Mouse (Mus musculus) skeletal muscle tissue, adult 2 months (tissue): ENCODE data around the gene Dync2li1.

Experiments
- DNase-seq: peaks from one replicate; pipeline ENCODE4 v3.0.0-alpha.2; 2012; ENCODE audit warnings: low read depth, low spot score

Dync2li1 gene

DNA sequence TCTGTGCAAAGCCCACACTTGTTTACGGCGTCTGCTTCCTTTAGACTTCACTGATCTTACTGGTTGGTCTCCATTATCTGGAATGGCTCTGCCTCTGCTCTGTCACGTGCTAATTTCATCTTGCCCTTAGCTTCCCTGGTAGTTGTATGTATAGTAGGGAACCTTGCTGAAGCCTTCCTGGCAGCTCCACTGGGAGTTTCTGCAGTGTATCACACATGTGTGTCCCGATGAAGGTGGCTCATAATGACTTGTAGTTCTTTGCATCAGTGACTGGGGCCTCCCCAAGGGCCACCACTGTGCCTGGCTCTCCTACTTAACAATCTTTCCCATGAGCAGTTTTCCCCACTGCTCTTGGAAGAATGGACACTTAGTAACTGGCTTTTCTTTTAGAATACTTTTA lies 17.7 kb upstream of the Dync2li1 start:
- no peak for DNase-seq

- peak; percentile 72 for DNase-seq
Measured at GRCm38 (mm10) chr17:84611500-84611899, 14.8 kb upstream of the Dync2li1 start.

GRCm38 (mm10) chr17:84611971-84612370 lies 14.3 kb upstream of the Dync2li1 start:
- peak; percentile 55 for DNase-seq

DNA sequence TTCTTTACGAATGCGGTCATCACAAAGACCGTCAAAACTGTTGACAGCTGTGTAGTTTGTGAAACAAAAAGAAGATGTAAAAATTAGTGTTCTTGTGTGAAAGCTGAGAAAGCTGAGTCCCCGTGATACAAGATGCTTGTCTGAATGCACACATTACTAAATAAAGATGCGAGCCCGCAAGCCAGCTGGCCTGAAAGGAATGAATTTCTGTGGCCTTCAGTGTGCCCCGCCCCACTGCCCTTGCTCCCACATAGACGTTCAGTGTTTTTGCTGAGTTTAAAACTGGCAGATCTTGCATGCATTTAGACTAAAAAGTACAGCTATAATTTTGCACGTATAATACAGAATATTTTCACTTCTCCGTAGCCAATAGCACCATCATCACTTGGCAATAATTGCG lies 10.5 kb upstream of the Dync2li1 start:
- no peak for DNase-seq

DNA sequence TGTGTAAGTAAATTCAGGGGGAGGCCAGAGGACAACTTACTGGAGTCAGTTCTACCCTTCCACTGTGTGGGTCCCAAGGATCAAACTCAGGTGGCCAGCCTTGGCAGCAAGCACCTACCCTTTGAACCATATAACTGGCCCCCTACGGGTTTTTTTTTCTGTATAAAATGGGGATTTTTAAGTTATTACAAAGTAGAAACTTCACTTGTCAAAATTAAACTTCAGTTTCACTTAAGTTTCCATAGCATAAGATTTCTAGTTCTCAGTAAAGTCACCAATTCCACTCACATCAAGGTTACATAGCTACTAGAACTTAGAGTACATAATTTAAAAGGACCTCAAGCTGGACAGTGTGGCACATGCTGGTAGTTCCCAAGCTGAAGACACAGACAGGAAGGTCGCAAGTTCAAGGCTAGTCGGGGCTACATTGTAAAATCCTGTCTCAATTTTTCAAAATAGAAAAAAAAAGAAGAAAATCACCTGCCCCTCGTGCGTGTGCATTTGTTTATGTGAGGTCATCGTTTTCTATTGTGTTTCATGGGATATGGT lies 9.7 kb upstream of the Dync2li1 start:
- no peak for DNase-seq

- DNase-seq = no peak
Measured at GRCm38 (mm10) chr17:84617953-84618352, 8.3 kb upstream of the Dync2li1 start.

GRCm38 (mm10) chr17:84619112-84619511 lies 7.2 kb upstream of the Dync2li1 start:
- DNase-seq = no peak

- DNase-seq = no peak
Measured at GRCm38 (mm10) chr17:84620076-84620475, 6.2 kb upstream of the Dync2li1 start.

DNA sequence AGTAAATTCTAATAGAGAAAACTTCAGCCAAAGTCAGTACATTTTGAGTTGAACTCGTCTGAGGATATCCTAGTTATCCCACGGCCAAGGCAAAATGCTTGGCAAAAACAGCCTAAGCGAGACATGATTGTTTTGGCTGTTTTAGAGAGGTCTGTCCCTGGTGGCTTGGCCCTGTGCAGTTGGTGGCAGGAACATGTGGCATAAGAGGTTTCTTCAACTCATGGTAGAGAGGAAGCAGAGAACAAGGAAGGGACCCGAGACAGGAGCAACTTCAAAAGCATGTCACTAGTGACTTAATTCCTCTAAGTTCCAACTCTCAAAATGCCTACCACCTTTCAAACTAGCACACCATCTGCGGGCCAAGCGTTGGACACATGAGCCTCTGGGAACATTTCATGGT lies 5.7 kb upstream of the Dync2li1 start:
- no peak for DNase-seq

DNA sequence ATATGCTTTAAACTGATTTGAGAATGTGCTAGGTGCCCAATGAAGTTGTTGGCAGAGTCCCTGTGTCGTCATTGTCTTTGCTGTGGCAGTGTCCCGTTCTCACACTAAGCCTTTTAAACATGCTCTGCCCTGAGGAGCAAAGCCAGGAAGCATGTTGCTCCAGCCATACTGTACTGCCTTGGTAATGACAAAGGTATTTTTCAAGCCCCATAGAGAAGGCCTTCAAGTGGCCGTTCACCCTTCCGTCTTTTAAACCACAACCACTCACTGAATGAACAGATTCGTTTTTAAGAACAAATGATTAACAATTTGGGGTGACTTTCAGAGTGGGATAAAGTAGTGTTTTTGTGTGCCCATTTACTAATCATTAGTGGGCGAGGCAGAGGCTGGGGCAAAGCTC lies 5.1 kb upstream of the Dync2li1 start:
- no peak for DNase-seq

DNA sequence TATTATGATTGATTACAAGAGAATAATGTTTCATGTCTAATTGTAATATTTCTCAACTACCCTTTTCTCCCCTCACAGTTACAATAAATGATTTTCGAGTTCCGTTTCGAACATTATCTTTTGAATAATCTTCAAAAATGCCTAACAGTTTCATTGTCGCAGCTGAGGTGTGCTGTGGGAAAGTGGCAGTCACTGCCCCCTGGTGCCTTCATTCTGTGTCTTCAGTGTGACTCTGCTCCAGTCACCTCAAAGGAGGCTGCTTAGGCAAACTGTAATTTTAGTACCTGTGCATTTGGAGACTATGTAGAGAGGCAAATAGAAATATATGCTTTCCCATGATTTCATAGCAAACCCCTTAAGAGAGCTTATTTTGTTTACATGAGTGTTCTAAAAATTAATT lies 4.3 kb upstream of the Dync2li1 start:
- no peak for DNase-seq

DNA sequence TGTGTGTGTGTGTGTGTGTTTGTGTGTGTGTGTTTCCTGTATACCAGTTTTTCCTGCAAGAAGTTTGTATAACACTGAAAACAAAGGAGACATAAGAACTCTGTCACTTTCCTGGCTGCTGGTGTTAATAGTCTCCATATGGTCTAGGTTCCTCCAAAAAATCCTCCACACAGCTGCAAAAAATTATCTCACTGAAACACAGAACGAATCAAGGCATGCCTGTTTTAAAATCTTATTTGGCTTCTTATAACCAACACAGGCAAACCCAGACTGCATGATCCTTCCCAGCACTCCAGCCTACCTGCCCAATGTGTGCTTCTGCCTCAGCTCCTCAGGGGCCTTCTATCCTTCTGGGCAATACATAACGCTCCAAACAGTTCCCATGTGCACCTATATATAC lies 3.4 kb upstream of the Dync2li1 start:
- DNase-seq = no peak

GRCm38 (mm10) chr17:84626857-84627305 lies 585 bp downstream of the Dync2li1 start:
- DNase-seq = no peak

GRCm38 (mm10) chr17:84627721-84628120 lies 1.4 kb downstream of the Dync2li1 start:
- no peak for DNase-seq

- DNase-seq = no peak
Measured at GRCm38 (mm10) chr17:84628611-84629010, 2.3 kb downstream of the Dync2li1 start.

GRCm38 (mm10) chr17:84631836-84632235 lies 5.5 kb downstream of the Dync2li1 start:
- DNase-seq = no peak

DNA sequence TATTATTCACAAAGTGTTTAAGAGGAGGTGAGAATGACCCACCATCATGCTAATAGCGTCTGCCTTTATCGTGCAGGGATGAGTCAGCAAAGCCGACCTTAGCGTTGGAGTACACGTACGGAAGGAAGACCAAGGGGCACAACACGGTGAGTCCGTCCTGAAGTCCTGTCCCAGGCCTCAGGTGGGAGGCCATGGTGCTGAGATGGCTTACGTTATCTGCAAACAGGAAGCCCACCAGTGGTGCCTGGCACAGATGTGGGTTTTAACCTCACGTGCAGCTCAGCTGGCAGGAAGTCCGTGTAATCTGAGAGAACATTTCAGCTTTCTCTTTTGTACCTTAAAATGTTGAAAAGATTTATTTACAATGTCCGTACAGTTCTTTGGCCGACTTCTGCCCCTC lies 7.1 kb downstream of the Dync2li1 start:
- no peak for DNase-seq

DNA sequence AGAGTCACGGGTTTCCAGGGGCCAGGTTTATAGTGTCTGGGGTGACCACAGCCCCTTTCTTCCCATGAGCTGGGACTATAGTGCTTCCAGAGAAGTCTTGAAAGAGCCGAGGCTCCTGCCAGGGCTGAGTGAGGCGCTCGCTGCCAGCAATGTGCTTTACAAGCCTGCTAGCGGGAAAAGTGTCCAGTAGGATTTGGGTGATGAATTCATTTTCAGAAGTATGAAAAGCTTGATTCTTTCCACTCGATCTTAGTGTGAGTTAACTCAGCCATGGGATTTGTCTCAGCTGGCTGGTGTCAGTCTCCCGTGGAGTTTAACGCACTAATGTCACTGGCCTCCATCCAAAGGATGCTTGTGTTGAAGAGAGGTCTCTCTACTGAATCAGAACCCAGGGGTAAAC lies 10.0 kb downstream of the Dync2li1 start:
- no peak for DNase-seq

DNA sequence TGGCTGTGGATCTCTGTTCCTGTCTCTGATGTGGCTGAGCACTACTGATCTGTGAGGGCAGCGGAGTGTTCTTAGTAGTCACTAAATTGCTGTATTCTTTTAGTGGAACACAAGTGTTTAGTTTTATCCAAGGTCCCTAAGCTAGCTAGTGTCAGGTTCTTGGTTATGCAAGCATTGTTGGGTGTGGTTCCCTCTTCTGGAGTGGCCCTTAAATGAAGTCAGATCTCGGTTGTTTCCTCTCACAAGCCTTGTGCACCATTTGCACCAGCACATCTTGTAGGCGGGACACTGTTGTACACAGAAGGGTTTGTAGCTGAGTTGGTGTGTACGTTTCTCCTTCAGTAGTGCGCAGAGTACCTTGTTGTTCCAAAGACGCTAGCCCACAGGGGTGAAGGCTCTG lies 11.7 kb downstream of the Dync2li1 start:
- DNase-seq = no peak

- no peak for DNase-seq
Measured at GRCm38 (mm10) chr17:84639796-84640378, 13.6 kb downstream of the Dync2li1 start.

- no peak for DNase-seq
Measured at GRCm38 (mm10) chr17:84641893-84642292, 15.6 kb downstream of the Dync2li1 start.

- DNase-seq = no peak
Measured at GRCm38 (mm10) chr17:84642324-84642723, 16.0 kb downstream of the Dync2li1 start.

DNA sequence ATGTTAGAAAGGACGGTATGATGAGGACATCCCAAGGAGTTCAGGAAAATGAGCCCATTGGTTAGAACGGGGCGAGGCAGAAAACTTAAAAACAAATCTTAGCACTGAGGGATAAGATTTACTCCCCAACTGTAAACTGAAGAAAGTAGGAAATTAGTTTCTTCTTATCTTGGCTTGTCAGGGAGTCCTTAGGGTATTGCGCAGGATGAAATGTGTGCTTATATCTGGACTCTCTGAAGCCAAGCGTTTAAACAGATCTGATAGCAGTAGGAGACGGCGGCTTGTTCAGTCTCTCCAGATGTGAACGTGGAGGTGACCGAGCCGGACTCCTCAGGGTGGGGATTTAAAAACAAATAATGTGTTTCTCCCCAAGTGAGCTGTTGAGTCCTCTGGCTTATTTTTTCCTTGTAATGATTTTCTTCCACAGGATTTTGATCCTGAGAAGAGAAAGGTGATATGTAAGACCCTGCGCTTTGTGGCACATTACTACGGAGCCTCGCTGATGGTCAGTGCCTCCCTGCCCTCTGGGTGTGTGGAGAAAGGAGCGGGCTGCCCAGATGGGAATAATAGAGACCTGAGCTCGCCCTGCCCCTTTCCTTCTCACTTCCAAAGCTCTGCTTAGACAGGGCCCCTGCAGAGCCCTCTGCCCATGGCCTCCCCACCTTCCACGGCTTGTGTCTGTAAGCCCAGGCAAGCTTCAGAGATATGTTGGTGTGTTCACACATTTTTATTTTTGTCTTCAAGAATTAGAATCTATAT lies 18.2 kb downstream of the Dync2li1 start:
- DNase-seq = no peak
